Mouse (Mus musculus) midbrain, embryonic 14.5 days (tissue): ENCODE measurements at regions not wholly inside any gene's neighbourhood (a gene's known extent, or its start where the extent isn't known, plus 50 kb on each side); places are given as distances from the start of the nearest gene placed in this dataset.

Experiments used
- ATAC-seq: fragments of 200-750 bp; cut with Nextera tagmentation; 2 replicates; pipeline ENCODE4 v1.8.0; 2017; ENCODE audit warnings: moderate number of reproducible peaks, moderate library complexity; ENCODE audit not compliant: low FRiP score, low TSS enrichment
- DNase-seq: peaks from one replicate; pipeline ENCODE4 v3.0.0-alpha.2; 2015
- H3K27ac ChIP-seq: fragments of 300-500 bp; sonication (generic); replicated peaks from 2 replicates; pipeline ENCODE4 v1.5.1; 2014; ENCODE audit warnings: mild to moderate bottlenecking, low read depth, low read length, moderate library complexity
- H3K27me3 ChIP-seq: fragments of 300-500 bp; sonication (generic); 2 replicates; pipeline ENCODE4 v1.6.1; 2014; ENCODE audit warnings: low read length, control low read depth, mixed read lengths; ENCODE audit not compliant: control insufficient read depth, insufficient read depth
- H3K36me3 ChIP-seq: fragments of 300-500 bp; sonication (generic); 2 replicates; pipeline ENCODE4 v1.6.1; 2014; ENCODE audit warnings: low read length, control low read depth; ENCODE audit not compliant: control insufficient read depth, insufficient read depth
- H3K4me1 ChIP-seq: fragments of 300-500 bp; sonication (generic); 2 replicates; pipeline ENCODE4 v1.6.1; 2014; ENCODE audit warnings: mild to moderate bottlenecking, antibody characterized with exemption, low read length, control low read depth; ENCODE audit not compliant: control insufficient read depth, insufficient read depth
- H3K4me2 ChIP-seq: fragments of 300-500 bp; sonication (generic); 2 replicates; pipeline ENCODE4 v1.6.1; 2014; ENCODE audit warnings: mild to moderate bottlenecking, low read length, moderate library complexity
- H3K4me3 ChIP-seq: fragments of 300-500 bp; sonication (generic); replicated peaks from 2 replicates; pipeline ENCODE4 v1.5.1; 2014; ENCODE audit warnings: low read depth, low read length
- H3K9ac ChIP-seq: fragments of 300-500 bp; sonication (generic); replicated peaks from 2 replicates; pipeline ENCODE4 v1.6.1; 2014; ENCODE audit warnings: mild to moderate bottlenecking, low read length, moderate library complexity
- H3K9me3 ChIP-seq: fragments of 300-500 bp; sonication (generic); 2 replicates; pipeline ENCODE4 v1.6.1; 2016; ENCODE audit warnings: low read length, control low read depth, mixed read lengths; ENCODE audit not compliant: control insufficient read depth
- WGBS: fragments of 180-500 bp; shearing (Covaris S2); extraction: QIAGEN DNeasy Blood & Tissue Kit; methylation state at CpG from one replicate; pipeline ENCODE4 v1.1.7; 2014; 5-methylcytosine and 5-hydroxymethylcytosine counted together

- Histone ChIP-seq H3K4me1 (peaks cover 17% of the 10 kb centered on the region), H3K27ac (no peak overlapping the region), H3K9me3 (no peaks in the 10 kb centered on the region), H3K4me3 (no peak overlapping the region), H3K9ac (no peak overlapping the region), H3K36me3 (peaks cover 5% of the 10 kb centered on the region), H3K27me3 (no peaks in the 10 kb centered on the region), H3K4me2 (no peak overlapping the region)
- WGBS, result 86% methylated on average over 2 of the region's 2 CpGs
- ATAC-seq (no peak), DNase-seq (no peak)
Measured at GRCm38 (mm10) chr1:137921592-137921991, 253.9 kb downstream of the Ptprc start.

GRCm38 (mm10) chr1:137919739-137920563, 255.6 kb downstream of the Ptprc start:
- Histone ChIP-seq H3K27ac (0 out of 2 replicates have a peak overlapping the region, but pooled peaks have one; percentile 32), H3K27me3 (no peaks in the 10 kb centered on the region), H3K9ac (no peak overlapping the region), H3K4me2 (no peak overlapping the region), H3K36me3 (peaks cover 5% of the 10 kb centered on the region), H3K9me3 (no peaks in the 10 kb centered on the region), H3K4me1 (peaks cover 9% of the 10 kb centered on the region), H3K4me3 (no peak overlapping the region)
- no peak for DNase-seq
- WGBS, result 39% methylated on average over 6 of the region's 6 CpGs
- ATAC-seq, result peak; percentile 63; the same call in 1 of the 2 replicates

GRCm38 (mm10) chr1:137917449-137917848, 258.1 kb downstream of the Ptprc start:
- peaks cover 18% of the 10 kb centered on the region for H3K4me1 ChIP-seq
- no peak overlapping the region for H3K4me2 ChIP-seq
- no peak overlapping the region for H3K27ac ChIP-seq
- H3K36me3 ChIP-seq, result peaks cover 9% of the 10 kb centered on the region
- ATAC-seq (no peak), DNase-seq (no peak)
- no peaks in the 10 kb centered on the region for H3K9me3 ChIP-seq
- no peak overlapping the region for H3K9ac ChIP-seq
- no peaks in the 10 kb centered on the region for H3K27me3 ChIP-seq
- no peak overlapping the region for H3K4me3 ChIP-seq
- WGBS, result 82% methylated on average over 1 of the region's 1 CpGs

GRCm38 (mm10) chr1:137906883-137907282, 268.6 kb downstream of the Ptprc start:
- H3K9me3 ChIP-seq, result no peaks in the 10 kb centered on the region
- H3K9ac ChIP-seq, result no peak overlapping the region
- no peak overlapping the region for H3K4me2 ChIP-seq
- no peak for DNase-seq
- H3K4me3 ChIP-seq, result no peak overlapping the region
- H3K4me1 ChIP-seq, result peaks cover 47% of the 10 kb centered on the region
- 31% methylated on average over 5 of the region's 5 CpGs for WGBS
- no peak overlapping the region for H3K27ac ChIP-seq
- no peaks in the 10 kb centered on the region; the same call in 1 of the 2 replicates for H3K36me3 ChIP-seq
- H3K27me3 ChIP-seq, result no peaks in the 10 kb centered on the region
- ATAC-seq, result no peak

GRCm38 (mm10) chr1:137906477-137906876, 269.0 kb downstream of the Ptprc start:
- no peak overlapping the region for H3K9ac ChIP-seq
- WGBS, result 23% methylated on average over 3 of the region's 3 CpGs
- no peaks in the 10 kb centered on the region for H3K9me3 ChIP-seq
- no peak overlapping the region for H3K4me3 ChIP-seq
- no peaks in the 10 kb centered on the region for H3K27me3 ChIP-seq
- peaks cover 48% of the 10 kb centered on the region for H3K4me1 ChIP-seq
- DNase-seq, result no peak
- ATAC-seq, result no peak
- no peak overlapping the region for H3K27ac ChIP-seq
- no peaks in the 10 kb centered on the region; the same call in 1 of the 2 replicates for H3K36me3 ChIP-seq
- no peak overlapping the region for H3K4me2 ChIP-seq

- H3K9ac ChIP-seq, result no peak overlapping the region
- no peak overlapping the region for H3K27ac ChIP-seq
- peaks cover 48% of the 10 kb centered on the region for H3K4me1 ChIP-seq
Measured at GRCm38 (mm10) chr1:137905566-137905965, 269.9 kb downstream of the Ptprc start.

GRCm38 (mm10) chr1:137903351-137903750, 272.2 kb downstream of the Ptprc start:
- 4% methylated on average over 4 of the region's 4 CpGs for WGBS
- peak; percentile 64 for DNase-seq
- peak overlapping the region; percentile 66 for H3K4me3 ChIP-seq

More at GRCm38 (mm10) chr1:137905566-137905965, 269.9 kb downstream of the Ptprc start:
- ATAC-seq (no peak), DNase-seq (no peak)
- Histone ChIP-seq H3K9me3 (no peaks in the 10 kb centered on the region), H3K4me2 (peak overlapping the region; percentile 15), H3K27me3 (no peaks in the 10 kb centered on the region), H3K4me3 (no peak overlapping the region), H3K36me3 (no peaks in the 10 kb centered on the region; the same call in 1 of the 2 replicates)
- 59% methylated on average over 5 of the region's 5 CpGs for WGBS

GRCm38 (mm10) chr1:137902859-137903258, 272.6 kb downstream of the Ptprc start:
- peaks cover 39% of the 10 kb centered on the region for H3K4me1 ChIP-seq
- peak; percentile 53 for DNase-seq
- H3K4me3 ChIP-seq, result peak overlapping the region; percentile 66
- peak overlapping the region; percentile 66 for H3K4me2 ChIP-seq
- no peaks in the 10 kb centered on the region for H3K27me3 ChIP-seq
- no peak for ATAC-seq
- peak overlapping the region; percentile 27 for H3K27ac ChIP-seq
- H3K9me3 ChIP-seq, result no peaks in the 10 kb centered on the region
- H3K9ac ChIP-seq, result peak overlapping the region; percentile 51
- H3K36me3 ChIP-seq, result no peaks in the 10 kb centered on the region
- WGBS, result 16% methylated on average over 6 of the region's 6 CpGs

More at GRCm38 (mm10) chr1:137903351-137903750, 272.2 kb downstream of the Ptprc start:
- H3K4me2 ChIP-seq, result peak overlapping the region; percentile 66
- peaks cover 43% of the 10 kb centered on the region for H3K4me1 ChIP-seq
- peak overlapping the region; percentile 63; the same call in 1 of the 2 replicates for H3K27ac ChIP-seq
- no peak for ATAC-seq
- H3K27me3 ChIP-seq, result no peaks in the 10 kb centered on the region
- no peaks in the 10 kb centered on the region; the same call in 1 of the 2 replicates for H3K36me3 ChIP-seq
- peak overlapping the region; percentile 51; the same call in 1 of the 2 replicates for H3K9ac ChIP-seq
- H3K9me3 ChIP-seq, result no peaks in the 10 kb centered on the region

- ATAC-seq (no peak), DNase-seq (peak; percentile 50)
- Histone ChIP-seq H3K9ac (peak overlapping the region; percentile 49), H3K9me3 (no peaks in the 10 kb centered on the region), H3K4me2 (peak overlapping the region; percentile 66), H3K36me3 (no peaks in the 10 kb centered on the region), H3K27ac (peak overlapping the region; percentile 27), H3K4me1 (peaks cover 39% of the 10 kb centered on the region), H3K27me3 (no peaks in the 10 kb centered on the region), H3K4me3 (peak overlapping the region; percentile 66)
- 33% methylated on average over 4 of the region's 4 CpGs for WGBS
Measured at GRCm38 (mm10) chr1:137901996-137902395, 273.5 kb downstream of the Ptprc start.
